Mouse (Mus musculus) left cerebral cortex, adult 6 months (tissue): ENCODE results near the gene Tmem41b. TPM values are rescaled to one million over a fixed set of nuclear protein-coding genes. Genes with fewer than 3 reads are reported as not detected.

Source experiments
- long read RNA-seq, 2 experiments: library from polyadenylated mRNA; unstranded; transcript quantifications; one replicate each; pipeline ENCODE4 v2.0.0; 2019 to 2020
- polyA plus RNA-seq: library from polyadenylated mRNA; unstranded; fragments of <200 nt; fragmentation: Nextera tagmentation; gene quantifications from 2 replicates; pipeline ENCODE4 v1.2.3, GENCODE M21; 2021

Tmem41b gene
- 45.9 and 46.8 TPM in 2 replicates for polyA plus RNA-seq
- long read RNA-seq, experiment 1, transcript Tmem41b-201 (7 exons, 3,840 nt) = major isoform, 190 of 216 reads
- long read RNA-seq, experiment 1, partial matches to known transcripts = 2 of 216 reads
- long read RNA-seq, experiment 1, other reads (novel, unspliced or antisense) = 23 of 216 reads
- long read RNA-seq, experiment 2, transcript Tmem41b-201 (7 exons, 3,840 nt) = major isoform, 32 of 35 reads
- long read RNA-seq, experiment 2, partial matches to known transcripts = 0 of 35 reads
- long read RNA-seq, experiment 2, other reads (novel, unspliced or antisense) = 3 of 35 reads

DNA sequence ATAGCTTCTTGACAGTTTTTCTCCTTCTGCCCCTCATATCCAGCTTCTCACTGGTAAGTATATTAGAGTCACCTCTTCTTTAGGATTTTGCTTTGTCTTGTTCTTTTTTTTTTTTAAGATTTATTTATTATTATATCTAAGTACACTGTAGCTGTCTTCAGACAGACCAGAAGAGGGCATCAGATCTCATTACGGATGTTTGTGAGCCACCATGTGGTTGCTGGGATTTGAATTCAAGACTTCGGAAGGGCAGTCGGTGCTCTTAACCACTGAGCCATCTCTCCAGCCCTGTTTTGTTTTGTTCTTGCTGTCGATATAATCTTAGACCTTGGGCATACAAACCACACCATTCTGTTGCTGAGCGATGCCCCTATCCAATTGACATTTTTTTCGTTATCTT lies at the start of gene Tmem41b:
TSS of gene Tmem41b (minus strand) at position 155 of the 400 bp plus-strand sequence.

DNA sequence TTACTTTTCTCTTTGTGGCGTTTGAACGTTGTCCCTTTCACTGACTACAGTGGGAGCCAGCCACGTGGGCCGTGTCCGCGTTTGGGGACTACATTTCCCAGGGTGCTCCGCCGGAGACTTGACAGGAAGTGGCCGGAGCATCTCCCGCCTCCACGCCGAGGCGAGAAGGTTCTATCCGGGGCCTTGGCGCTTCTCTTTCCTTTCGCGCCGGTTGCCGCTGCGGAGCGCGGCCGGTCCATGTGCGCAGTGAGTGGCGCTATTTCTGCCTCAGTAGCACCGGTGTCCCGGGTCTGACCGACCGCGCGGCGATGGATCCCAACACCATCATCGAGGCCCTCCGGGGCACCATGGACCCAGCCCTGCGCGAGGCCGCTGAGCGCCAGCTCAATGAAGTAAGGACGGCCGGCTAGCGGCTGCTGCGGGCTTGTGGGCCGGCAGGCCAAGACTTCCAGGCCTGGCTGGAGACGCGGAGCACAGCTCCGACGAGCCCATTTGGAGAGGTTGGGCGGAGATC lies 31.4 kb upstream of the Tmem41b start, which contains the start of gene Ipo7:
TSS of gene Ipo7 (plus strand) at position 158 of the 514 bp plus-strand sequence.

DNA sequence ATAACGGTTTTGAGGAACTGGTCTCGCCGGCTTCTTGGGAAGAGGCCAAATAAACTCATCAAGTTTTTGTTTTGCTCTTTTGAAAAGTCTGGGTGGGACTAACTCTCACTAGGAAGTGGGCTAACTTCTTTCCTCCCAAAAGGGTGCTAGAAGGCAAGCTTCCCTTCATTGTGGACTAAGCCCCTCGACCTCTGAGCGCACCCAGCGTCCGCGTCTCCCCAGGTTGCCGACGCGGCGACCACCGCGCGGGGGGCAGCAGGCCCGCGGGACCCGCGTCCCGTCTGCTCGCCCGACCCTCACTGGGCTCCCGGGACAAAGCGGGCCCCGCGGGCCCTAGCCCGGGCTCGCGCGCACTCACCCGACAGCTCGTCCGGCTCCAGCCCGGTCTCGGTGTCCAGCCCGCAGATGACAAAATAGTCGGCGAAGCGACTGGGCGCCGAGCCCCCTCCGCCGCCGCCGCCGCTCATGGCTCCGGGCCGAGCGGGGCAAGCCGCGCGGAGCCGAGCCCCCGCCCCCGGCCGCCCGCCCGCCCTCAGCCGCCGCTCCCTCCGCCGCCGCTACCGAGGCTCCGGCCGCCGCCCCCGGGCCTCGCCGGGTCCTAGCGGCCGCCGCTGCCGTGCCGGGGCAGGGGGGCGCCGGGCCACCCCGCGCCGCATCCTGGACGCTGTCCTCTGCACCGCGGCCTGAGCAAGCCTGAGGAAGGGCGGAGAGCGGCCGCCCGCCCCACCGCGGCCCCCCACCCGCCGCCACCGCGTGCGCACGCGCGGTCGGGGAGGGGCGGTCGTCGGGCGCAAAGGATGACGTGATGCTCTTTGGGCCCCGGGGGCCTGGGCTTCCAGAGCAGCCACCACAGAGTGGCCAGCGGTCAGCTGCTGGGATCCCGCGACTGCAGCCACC lies 26.8 kb downstream of the Tmem41b start, which contains the start of gene Dennd5a:
TSS of gene Dennd5a (minus strand) at position 755 of the 897 bp plus-strand sequence.

Other genes starting within 250 kb of the Tmem41b start
- gene Tmem9b, start 234.1 kb downstream of the Tmem41b start, polyA plus RNA-seq = 179 and 223 TPM in 2 replicates
- 38.8 and 43.7 TPM in 2 replicates for gene Nrip3, start 204.9 kb downstream of the Tmem41b start, polyA plus RNA-seq
- gene Scube2, start 121.2 kb downstream of the Tmem41b start, polyA plus RNA-seq = 0.29 and 0.45 TPM in 2 replicates
- gene Dennd5a, start 26.5 kb downstream of the Tmem41b start, polyA plus RNA-seq = 36.8 and 53.6 TPM in 2 replicates
- gene Ipo7, start 31.3 kb upstream of the Tmem41b start, polyA plus RNA-seq = 16.8 and 32.6 TPM in 2 replicates
- 9.6 and 11.1 TPM in 2 replicates for gene Zfp143, start 74.3 kb upstream of the Tmem41b start, polyA plus RNA-seq
- 8.4 and 11.9 TPM in 2 replicates for gene Wee1, start 135.1 kb upstream of the Tmem41b start, polyA plus RNA-seq
- gene Swap70, start 234.8 kb upstream of the Tmem41b start, polyA plus RNA-seq = 3.8 and 4.7 TPM in 2 replicates